Mouse (Mus musculus) lung, postnatal 0 days (tissue): ENCODE measurements around the gene Olfr223. TPM values are rescaled to one million over a fixed set of nuclear protein-coding genes. Genes with fewer than 3 reads are reported as not detected.

ENCODE experiments used
- ATAC-seq: fragments of 200-750 bp; cut with Nextera tagmentation; 2 replicates; pipeline ENCODE4 v1.8.0; 2017; ENCODE audit warnings: moderate library complexity
- DNase-seq: peaks from one replicate; pipeline ENCODE4 v3.0.0-alpha.2; 2016; ENCODE audit warnings: low spot score
- H3K27ac ChIP-seq: fragments of 300-500 bp; sonication (generic); 2 replicates; pipeline ENCODE4 v1.5.1; 2014; ENCODE audit warnings: antibody characterized with exemption, mild to moderate bottlenecking, low read length, mixed read lengths
- H3K27me3 ChIP-seq: fragments of 300-500 bp; sonication (generic); replicated peaks from 2 replicates; pipeline ENCODE4 v1.6.1; 2014; ENCODE audit warnings: low read length, mixed read lengths; ENCODE audit not compliant: insufficient read depth
- H3K36me3 ChIP-seq: fragments of 300-500 bp; sonication (generic); 2 replicates; pipeline ENCODE4 v1.6.1; 2014; ENCODE audit warnings: low read length, mixed read lengths; ENCODE audit not compliant: insufficient read depth
- H3K4me1 ChIP-seq: fragments of 300-500 bp; sonication (generic); 2 replicates; pipeline ENCODE4 v1.6.1; 2014; ENCODE audit warnings: antibody characterized with exemption, low read depth, low read length, mixed read lengths; ENCODE audit not compliant: insufficient read depth
- H3K4me2 ChIP-seq: fragments of 300-500 bp; sonication (generic); replicated peaks from 2 replicates; pipeline ENCODE4 v1.6.1; 2014; ENCODE audit warnings: low read depth, mild to moderate bottlenecking, low read length, moderate library complexity, mixed read lengths
- H3K4me3 ChIP-seq: fragments of 300-500 bp; sonication (generic); 2 replicates; pipeline ENCODE4 v1.5.1; 2014; ENCODE audit warnings: low read depth, low read length
- H3K9ac ChIP-seq: fragments of 300-500 bp; sonication (generic); replicated peaks from 2 replicates; pipeline ENCODE4 v1.6.1; 2014; ENCODE audit warnings: low read depth, mild to moderate bottlenecking
- H3K9me3 ChIP-seq: fragments of 300-500 bp; sonication (generic); 2 replicates; pipeline ENCODE4 v1.6.1; 2016; ENCODE audit warnings: low read length, mixed read lengths
- CTCF ChIP-seq: IDR thresholded peaks from 2 replicates; pipeline ENCODE4 v1.5.1; 2016; ENCODE audit warnings: antibody characterized with exemption, mild to moderate bottlenecking
- EP300 ChIP-seq: IDR thresholded peaks from 2 replicates; pipeline ENCODE4 v1.6.1; 2016; ENCODE audit warnings: antibody characterized with exemption, mild to moderate bottlenecking, control low read depth
- WGBS: fragments of 180-500 bp; shearing (Covaris S2); extraction: QIAGEN DNeasy Blood & Tissue Kit; methylation state at CpG from one replicate; pipeline ENCODE4 v1.1.7; 2014; 5-methylcytosine and 5-hydroxymethylcytosine counted together
- polyA plus RNA-seq: library from polyadenylated mRNA; unstranded; fragments of >200 nt; fragmentation: Nextera tagmentation; extraction: Ambion mirVana; gene quantifications from 2 replicates; pipeline ENCODE4 v1.2.1, GENCODE M21; 2015

Olfr223 gene
- not detected in 2 replicates for polyA plus RNA-seq

GRCm38 (mm10) chr11:59593189-59593588 lies at the start of gene Olfr223:
Gene Olfr223, minus strand, starts transcription at chr11:59593289.
- no peak within 1 kb of the TSS for H3K27ac ChIP-seq

GRCm38 (mm10) chr11:59642420-59642819 lies 49.3 kb upstream of the Olfr223 start:
- peaks cover 5% of the 10 kb centered on the region; the same call in 1 of the 2 replicates for H3K4me1 ChIP-seq
- no peaks in the 10 kb centered on the region for H3K36me3 ChIP-seq
- H3K4me3 ChIP-seq: no peak overlapping the region
- peak; percentile 55 for DNase-seq
- peak; percentile 38; the same call in 1 of the 2 replicates for TF ChIP-seq EP300
- TF ChIP-seq CTCF: no peak
- H3K9me3 ChIP-seq: no peaks in the 10 kb centered on the region
- peak; percentile 49 for ATAC-seq
- H3K27ac ChIP-seq: peak overlapping the region; percentile 66
- H3K9ac ChIP-seq: no peak overlapping the region
- H3K4me2 ChIP-seq: no peak overlapping the region
- WGBS: 63% methylated on average over 8 of the region's 8 CpGs
- H3K27me3 ChIP-seq: no peaks in the 10 kb centered on the region

More at GRCm38 (mm10) chr11:59593189-59593588, at the start of gene Olfr223:
- DNase-seq (no peak), ATAC-seq (no peak)
- no peak within 1 kb of the TSS for H3K9ac ChIP-seq
- H3K4me2 ChIP-seq: no peak within 1 kb of the TSS
- H3K36me3 ChIP-seq: no peaks in the 10 kb centered on the region
- no peak for TF ChIP-seq CTCF
- no peak for TF ChIP-seq EP300
- no peaks in the 10 kb centered on the region for H3K27me3 ChIP-seq
- H3K4me1 ChIP-seq: no peaks in the 10 kb centered on the region
- 79% methylated on average over 6 of the region's 6 CpGs for WGBS
- no peak within 1 kb of the TSS for H3K4me3 ChIP-seq
- no peaks in the 10 kb centered on the region for H3K9me3 ChIP-seq

- Histone ChIP-seq H3K4me2 (no peak overlapping the region), H3K36me3 (no peaks in the 10 kb centered on the region), H3K27ac (peak overlapping the region; percentile 61; the same call in 1 of the 2 replicates), H3K4me1 (peaks cover 5% of the 10 kb centered on the region), H3K9me3 (no peaks in the 10 kb centered on the region), H3K27me3 (no peaks in the 10 kb centered on the region), H3K4me3 (no peak overlapping the region), H3K9ac (no peak overlapping the region)
- WGBS: 43% methylated on average over 5 of the region's 5 CpGs
- ATAC-seq: peak; percentile 31
- DNase-seq: peak; percentile 66
- peak; percentile 46 for TF ChIP-seq CTCF
- peak; percentile 66 for TF ChIP-seq EP300
Measured at GRCm38 (mm10) chr11:59641227-59641626, 48.1 kb upstream of the Olfr223 start.

GRCm38 (mm10) chr11:59639957-59640643 lies 47.0 kb upstream of the Olfr223 start:
- peak; percentile 31 for DNase-seq
- Histone ChIP-seq H3K9ac (no peak overlapping the region), H3K36me3 (no peaks in the 10 kb centered on the region), H3K9me3 (no peaks in the 10 kb centered on the region), H3K27ac (0 out of 2 replicates have a peak overlapping the region, but pooled peaks have one; percentile 14), H3K27me3 (no peaks in the 10 kb centered on the region), H3K4me1 (peaks cover 5% of the 10 kb centered on the region), H3K4me2 (no peak overlapping the region), H3K4me3 (no peak overlapping the region)
- no peak for ATAC-seq
- WGBS: 40% methylated on average over 4 of the region's 4 CpGs
- TF ChIP-seq CTCF: no peak
- TF ChIP-seq EP300: no peak

- no peaks in the 10 kb centered on the region for H3K36me3 ChIP-seq
- peaks cover 11% of the 10 kb centered on the region for H3K4me1 ChIP-seq
- peak overlapping the region; percentile 75 for H3K27ac ChIP-seq
- 48% methylated on average over 7 of the region's 7 CpGs for WGBS
- no peak overlapping the region for H3K4me2 ChIP-seq
- ATAC-seq: no peak
- no peaks in the 10 kb centered on the region for H3K27me3 ChIP-seq
- H3K9me3 ChIP-seq: no peaks in the 10 kb centered on the region
- H3K9ac ChIP-seq: no peak overlapping the region
- no peak overlapping the region for H3K4me3 ChIP-seq
- TF ChIP-seq EP300 (peak; percentile 52; the same call in 1 of the 2 replicates), CTCF (no peak)
- DNase-seq: peak; percentile 38
Measured at GRCm38 (mm10) chr11:59636695-59637414, 43.8 kb upstream of the Olfr223 start.
